Mouse (Mus musculus): Measurements from ENCODE around the gene Ms4a10. TPM values are rescaled to one million over a fixed set of nuclear protein-coding genes. Genes with fewer than 3 reads are reported as not detected.

The Ms4a10 gene
- total RNA-seq, 2 experiments from 2014 or later = not detected

DNA sequence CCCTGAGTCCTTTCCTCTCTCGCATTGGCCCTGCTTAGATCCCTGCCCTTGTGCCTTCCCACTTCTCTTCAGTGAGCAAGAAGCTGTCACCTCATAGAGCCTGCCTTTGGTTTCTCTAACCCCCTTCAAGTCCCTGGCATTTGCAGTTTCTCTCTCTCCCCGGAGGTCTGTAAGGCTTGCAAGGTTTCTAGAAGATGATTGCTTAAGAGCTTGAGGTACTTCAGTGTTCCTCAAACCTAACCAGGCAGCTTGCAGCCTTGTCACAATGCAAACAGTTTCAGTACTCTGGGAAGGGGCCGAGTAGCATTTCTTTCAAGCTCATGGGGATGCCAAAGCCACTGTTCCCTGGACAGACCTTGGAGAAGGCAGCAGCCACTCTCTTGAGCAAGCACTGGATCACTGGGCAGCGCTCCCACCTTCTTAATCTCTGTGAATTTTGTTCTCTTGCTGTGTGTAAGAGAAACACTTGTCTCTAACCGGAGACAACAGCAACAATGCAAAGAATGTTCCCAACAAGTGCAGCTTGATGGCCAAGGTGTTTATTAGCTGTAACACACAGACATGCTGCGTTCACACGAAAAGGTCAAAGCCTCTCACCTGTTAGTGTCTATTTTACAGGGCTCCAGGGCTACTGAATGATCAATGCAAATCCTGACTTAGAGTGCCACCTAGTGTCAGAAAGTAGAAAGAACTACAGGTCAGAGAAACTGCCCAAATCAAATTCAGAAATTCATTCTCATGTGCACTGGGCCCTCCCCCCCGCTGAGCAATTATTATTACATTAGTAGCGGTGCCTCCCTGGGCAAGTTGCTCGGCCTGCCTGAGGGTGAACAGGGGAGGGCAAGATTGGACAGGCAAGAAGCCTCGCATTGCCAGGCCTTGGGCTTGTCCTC lies 15.1 kb downstream of the Ms4a10 start:
- DNase-seq (ENCODE audit: low spot score in 2 of 2) = peak; percentile 28 to 54

DNA sequence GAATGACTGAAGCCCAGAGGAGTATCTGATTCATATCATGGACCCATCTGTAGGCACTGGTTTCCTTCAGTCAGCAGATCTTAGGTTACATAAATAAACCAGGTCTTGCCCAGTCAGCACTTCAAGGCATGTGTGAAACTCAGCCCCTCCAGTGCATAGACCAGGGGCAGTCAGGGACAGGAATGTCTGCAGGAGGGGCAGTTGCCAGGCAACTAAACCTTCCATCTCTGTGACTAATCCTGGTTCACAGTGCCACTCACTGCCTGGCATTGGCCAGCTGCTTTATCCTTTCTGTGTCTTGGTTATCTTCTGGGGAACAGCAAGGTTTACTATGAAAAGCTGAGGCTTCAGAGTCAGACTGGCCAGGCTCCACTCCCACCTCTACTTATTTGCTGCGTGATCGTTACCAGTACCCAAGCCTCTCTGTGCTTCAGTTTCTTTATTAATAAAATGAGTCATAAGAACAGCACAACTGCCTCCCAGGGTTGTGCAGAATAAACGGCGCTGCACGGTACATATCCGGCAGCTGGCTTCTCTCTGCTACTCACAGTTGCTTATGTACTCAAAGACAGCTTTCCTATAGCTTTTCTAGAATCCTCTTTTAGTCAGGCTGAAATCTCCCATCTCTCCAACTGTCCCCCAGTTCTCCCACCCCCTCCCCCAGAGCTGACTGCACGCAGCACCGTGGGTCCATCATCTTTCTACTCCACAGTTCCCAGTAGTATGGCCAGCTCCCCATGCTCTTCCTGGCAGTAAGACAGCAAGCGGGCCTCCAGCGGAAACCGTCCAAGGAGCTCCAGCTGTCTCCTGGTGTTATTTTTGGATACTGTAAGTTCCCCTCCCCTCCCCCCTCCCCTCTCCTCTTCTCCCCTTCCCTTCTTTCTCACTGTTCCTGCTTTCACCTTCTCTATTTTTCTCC lies 22.2 kb downstream of the Ms4a10 start:
- peak in 1 of 2 experiments; percentile 17 for DNase-seq (ENCODE audit: low spot score in 2 of 2)

DNA sequence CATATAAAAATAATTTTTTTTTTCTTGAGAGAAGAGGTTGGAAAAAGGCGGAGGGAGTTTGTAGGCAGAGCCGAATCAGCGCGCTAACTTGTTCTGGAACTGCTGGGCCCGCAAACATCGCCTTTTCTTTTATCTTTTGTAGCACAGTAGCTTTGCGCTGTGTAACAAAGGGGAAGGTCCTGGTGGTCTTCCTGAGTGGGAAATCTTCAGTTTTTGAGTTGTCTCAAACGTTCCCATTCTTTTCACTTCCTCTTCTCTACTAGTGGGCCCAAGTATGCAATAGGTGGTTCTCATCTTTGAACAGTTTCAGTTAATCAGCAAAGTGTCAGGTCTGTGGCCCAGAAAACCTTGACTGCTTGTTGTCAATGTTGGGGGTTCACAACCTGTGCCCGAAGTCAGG lies 24.9 kb downstream of the Ms4a10 start:
- DNase-seq (ENCODE audit: low spot score in 2 of 2) = no peak

DNA sequence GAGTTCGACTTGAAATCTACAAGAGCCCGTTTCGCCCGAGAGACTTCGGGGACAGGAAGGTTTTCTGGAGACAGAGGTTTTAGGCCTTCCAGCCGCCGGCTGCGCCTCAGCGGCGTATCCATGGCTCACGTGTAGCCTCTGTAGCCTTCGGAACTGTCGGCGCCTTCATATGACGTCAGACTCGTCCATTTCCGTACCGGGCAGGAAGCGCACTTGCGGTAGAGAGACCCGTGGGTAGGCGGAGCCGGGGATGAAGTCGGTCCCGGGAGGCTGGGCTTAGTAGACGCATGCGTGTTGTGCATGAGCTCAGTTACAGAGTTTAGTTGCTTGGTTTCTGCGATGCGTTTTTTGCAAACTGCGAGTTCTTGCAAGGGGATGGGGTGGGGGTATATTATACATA lies 25.4 kb downstream of the Ms4a10 start, which contains the start of gene Ccdc86:
Ccdc86 (minus strand) TSS at position 155 of the 400 bp plus-strand sequence.
- peak; percentile 95 to 96 for DNase-seq (ENCODE audit: low spot score in 2 of 2)

DNA sequence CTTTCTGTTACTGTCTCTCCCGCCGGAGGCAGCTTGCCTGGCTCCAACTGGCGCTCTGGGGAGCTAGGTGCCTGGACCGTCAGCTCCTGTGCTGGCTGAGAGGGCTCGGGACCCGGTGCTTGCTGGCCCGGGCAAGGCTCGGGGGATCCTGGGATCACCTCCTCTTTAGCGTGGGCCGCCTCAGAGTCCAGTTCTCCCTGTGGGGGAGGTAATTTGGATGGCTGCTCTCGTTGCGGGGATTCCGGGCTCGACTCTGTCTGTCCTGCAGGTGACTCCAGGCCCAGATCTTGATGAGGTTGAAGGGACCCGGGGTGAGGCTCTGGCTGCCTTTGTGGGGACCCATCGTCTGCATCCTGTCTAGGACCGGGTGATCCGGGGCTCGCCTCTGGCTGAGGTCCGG lies 26.1 kb downstream of the Ms4a10 start:
- peak; percentile 21 to 33 for DNase-seq (ENCODE audit: low spot score in 2 of 2)

DNA sequence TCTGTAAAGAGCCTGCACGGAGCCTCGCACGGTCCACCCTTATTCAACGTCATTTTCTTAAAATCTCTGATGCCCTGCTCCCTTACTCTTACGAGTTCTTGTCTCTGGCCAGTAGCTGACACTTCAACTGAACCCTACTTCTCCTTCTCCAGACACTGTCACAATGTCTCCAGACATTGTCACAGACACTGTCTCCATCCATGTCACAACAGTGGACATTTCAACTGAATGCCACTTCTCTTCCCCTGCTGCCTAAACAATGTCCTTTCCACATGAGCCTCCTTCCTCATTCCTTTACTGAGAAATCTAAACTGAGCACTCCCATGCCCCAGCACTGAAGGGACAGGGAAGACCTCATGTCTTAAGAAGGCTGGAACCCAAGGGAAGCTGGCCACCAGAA lies 27.3 kb downstream of the Ms4a10 start:
- no peak for DNase-seq (ENCODE audit: low spot score in 2 of 2)

DNA sequence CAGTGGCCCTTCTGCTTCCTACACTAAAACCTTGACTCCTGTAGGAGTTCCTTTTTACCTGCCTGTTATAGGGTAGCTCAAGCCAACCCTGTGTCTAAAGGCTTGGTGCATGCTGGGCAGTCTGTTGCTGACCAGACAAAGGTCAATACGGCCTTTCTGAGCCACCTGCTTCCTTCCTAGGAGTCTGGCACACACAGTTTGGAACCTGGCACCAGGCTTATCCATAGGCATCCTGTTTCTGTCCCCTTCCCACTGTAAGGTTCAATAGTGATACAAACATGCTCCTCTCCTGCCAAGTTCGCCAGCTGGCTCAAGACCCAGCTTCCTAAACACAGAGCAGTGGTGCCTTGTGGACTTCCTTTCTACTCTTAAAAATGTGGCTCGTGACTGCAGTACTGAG lies 28.0 kb downstream of the Ms4a10 start:
- DNase-seq (ENCODE audit: low spot score in 2 of 2) = no peak

DNA sequence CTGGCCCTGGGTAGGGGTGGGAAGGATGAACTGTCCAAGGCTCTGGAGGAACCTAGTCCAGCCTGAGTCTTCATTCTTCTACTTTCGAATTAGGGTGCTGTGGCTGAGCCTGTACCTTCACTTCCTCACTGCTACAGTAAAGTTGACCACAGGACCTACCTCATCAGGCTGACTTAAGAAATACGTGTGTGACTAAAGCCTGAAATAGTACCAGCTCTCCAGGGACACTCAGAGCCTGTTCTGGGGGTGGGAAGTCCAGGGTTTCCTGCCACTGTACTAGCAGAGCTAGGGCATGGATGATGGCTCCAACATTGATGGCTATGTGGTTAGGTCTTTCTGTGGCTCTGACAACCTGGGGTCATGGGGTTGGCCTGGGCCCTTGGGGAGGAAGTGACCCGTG lies 30.5 kb downstream of the Ms4a10 start:
- no peak for DNase-seq (ENCODE audit: low spot score in 2 of 2)

DNA sequence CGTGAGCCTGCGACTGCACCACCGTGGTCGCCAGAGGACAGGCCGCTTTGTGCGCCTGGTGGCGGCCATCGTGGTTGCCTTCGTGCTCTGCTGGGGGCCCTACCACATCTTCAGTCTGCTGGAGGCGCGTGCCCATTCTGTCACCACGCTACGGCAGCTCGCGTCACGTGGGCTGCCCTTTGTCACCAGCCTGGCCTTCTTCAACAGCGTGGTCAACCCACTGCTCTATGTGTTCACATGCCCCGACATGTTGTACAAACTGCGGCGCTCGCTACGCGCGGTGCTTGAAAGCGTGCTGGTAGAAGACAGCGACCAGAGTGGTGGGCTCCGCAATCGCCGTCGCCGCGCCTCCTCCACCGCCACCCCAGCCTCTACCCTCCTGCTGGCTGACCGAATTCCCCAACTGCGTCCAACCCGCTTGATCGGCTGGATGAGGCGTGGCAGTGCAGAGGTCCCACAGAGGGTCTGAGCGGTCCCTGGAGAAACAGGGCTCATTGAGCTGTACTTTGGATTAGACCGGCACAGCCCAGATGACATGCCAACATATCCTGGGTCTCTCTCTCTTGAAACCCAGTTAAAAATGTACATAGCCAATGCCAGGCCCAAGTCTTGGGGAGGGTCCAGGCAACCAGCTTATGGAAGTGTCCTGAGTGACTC lies 33.5 kb downstream of the Ms4a10 start:
- peak; percentile 34 to 51 for DNase-seq (ENCODE audit: low spot score in 2 of 2)

DNA sequence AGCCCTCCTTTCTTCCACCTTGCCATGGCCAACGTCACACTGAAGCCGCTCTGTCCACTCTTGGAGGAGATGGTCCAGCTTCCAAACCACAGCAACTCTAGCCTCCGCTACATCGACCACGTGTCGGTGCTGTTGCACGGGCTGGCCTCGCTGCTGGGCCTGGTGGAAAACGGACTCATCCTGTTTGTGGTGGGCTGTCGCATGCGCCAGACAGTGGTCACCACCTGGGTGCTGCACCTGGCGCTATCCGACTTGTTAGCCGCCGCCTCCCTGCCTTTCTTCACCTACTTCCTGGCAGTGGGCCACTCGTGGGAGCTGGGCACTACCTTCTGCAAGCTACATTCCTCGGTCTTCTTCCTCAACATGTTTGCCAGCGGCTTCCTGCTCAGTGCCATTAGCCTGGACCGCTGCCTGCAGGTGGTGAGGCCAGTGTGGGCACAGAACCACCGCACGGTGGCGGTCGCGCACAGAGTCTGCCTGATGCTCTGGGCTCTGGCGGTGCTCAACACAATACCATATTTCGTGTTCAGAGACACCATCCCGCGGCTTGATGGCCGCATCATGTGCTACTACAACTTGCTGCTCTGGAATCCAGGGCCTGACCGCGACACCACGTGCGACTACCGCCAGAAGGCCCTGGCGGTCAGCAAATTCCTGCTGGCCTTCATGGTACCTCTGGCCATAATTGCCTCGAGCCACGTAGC lies 34.2 kb downstream of the Ms4a10 start:
- peak; percentile 72 to 85 for DNase-seq (ENCODE audit: low spot score in 2 of 2)

DNA sequence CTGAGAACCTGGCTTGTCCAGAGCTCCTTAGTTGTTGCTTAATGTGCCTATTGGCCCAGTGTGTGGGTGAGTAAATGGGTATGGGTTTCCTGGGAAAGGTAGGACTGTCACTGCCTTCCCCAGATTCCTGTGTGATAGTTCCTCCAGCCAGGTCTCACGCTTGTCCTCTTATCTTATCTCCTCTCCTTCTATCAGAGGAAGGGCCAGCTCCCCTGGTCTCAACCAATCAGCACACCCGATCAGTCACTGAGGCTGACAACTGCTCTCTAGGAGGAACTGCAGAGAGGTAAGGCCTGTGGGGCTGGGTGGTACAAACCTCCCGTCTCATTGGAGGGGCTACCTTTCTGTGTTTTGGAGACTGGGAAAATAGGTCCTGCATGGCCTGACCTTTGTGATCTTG lies 35.7 kb downstream of the Ms4a10 start:
- no peak for DNase-seq (ENCODE audit: low spot score in 2 of 2)

DNA sequence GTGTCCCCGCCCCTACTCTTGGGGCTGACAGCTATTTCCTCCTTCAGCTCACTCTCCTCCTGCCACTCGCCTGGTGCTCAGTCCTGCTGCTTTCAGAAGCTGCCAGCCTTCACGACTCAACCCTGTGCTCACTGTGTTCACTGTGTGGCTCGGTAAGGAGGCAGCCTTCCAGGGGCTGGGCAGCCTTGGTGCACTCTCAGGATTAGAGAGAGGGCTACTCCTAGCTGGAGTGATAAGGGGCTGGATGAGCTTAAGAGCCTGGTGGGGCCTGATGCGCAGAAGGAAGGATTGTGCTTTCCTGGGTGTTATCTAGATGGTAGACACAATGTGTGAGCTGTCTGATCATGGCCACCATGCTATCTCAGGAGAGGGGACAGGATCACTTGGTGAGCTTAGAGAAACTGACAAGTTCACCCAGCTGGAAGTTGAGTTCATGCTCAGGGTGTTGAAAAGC lies 37.3 kb downstream of the Ms4a10 start, which contains the start of gene Ptgdr2:
Ptgdr2 (plus strand) TSS at position 51 of the 454 bp plus-strand sequence.
- DNase-seq (ENCODE audit: low spot score in 2 of 2) = no peak

DNA sequence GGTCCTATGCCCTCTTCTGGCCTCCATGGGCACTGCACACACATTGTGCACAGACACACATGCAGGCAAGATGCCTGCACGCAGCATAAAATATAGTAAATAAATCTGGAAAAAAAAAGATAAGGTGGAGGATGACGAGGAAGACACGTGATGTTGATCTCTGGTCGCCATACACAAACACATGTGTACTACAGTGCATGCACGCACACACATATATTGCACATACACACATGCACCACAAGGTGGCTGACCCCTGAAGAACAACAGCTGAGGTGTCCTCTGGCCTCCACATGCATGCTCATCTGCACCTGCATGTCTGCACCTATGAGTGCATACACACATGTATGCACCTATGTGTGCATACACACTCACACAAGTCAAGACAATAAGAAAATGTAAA lies 38.4 kb downstream of the Ms4a10 start:
- no peak for DNase-seq (ENCODE audit: low spot score in 2 of 2)

DNA sequence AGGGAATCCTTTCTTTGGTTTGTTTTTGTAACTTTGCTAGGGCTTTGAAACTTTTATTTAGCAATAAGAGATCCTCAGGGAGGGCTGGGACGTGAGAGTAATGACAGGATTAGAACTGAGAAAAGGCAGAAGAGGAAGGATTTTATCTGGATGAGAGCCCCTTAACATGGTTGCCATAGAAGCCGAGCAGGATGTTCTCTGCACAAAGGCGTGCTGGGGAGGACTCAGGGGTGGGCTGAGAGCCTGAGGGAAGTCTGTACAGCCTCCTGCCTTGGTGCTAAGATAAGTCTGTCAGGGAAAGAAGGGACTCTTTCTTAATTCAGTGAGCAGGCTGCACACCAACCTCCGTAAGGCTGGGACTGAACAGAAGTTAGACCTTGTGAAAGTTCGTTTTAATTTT lies 39.4 kb downstream of the Ms4a10 start:
- no peak for DNase-seq (ENCODE audit: low spot score in 2 of 2)

DNA sequence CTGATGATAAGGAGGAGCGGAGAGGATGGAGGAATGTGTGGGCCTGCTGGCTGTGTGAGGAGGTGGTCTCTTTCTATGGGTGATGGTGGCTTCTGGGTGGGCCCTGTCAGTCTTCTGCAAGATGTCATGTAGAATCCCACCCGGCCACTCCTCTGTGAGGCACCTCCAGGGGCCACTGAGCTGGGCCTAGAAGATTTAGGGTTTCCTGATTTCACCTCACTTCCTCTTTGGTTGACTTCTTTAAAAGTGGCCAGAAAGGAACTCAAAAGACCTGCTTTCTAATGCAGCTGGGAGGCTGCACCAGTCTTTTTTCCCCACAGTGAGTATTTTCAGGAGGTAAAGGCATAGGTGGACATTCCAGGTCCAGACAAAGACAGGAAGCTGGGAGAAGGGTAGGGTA lies 43.8 kb downstream of the Ms4a10 start:
- no peak for DNase-seq (ENCODE audit: low spot score in 2 of 2)

DNA sequence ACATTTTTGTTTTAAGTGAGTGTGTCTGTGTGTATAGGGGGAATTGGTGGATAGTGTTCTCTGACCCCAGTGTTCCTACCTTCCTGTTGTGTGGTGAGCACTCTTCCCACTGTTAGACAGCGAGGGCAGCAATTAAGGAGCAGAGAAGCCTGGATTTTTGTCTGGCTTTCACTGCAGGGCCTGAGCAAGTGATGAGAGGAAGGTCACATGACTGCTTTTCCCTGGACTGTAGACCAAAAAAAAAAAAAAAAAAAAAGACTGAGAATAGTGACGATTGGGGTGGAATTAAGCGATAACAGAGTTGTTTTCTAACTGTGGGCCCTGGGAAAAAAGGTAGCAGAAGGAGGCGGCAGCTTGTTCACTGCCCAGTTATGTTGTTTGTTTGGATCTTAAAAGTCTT lies 47.8 kb downstream of the Ms4a10 start:
- no peak for DNase-seq (ENCODE audit: low spot score in 2 of 2)

DNA sequence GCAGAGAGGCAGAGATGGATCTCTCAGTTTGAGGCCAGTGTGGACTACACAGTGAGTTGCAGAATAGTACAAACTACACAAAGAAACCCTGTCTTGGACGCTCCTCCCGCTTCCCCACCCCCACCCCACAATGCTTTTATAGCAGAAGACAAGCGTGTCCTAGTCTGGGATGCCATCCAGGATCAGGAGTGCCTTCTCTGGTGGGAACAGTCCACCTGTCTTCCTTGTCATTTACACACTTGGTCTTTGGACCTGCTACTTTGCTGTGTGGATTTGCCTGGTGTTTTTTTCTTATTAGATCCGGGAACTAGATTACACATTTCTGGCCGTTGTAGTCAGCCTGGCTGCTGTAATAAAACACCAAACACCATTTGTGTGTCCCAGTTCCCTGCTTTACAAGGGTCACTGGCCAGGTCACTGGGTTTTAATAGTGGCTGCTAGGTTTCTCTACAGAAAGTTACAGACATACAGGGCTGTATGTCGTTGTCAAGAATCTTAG lies 48.3 kb downstream of the Ms4a10 start:
- no peak for DNase-seq (ENCODE audit: low spot score in 2 of 2)

DNA sequence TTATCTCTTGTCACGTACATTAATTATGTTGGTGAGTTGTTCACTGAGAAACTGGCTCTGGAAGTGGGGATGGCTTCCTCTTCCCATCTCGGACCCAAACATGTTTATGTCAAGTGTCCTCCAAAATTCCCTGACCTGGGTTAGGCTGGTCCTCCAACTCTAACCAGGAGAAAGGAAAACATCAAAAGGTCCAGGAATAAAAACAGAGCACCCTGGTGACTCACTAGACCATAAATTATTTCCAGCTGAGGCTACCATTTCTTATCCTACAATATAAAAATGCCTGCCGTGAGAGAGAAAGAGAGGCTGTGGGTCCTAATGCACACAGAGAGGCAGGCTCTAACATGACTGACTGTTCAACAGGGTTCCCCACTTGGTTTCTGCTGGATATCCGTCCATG lies 50.2 kb downstream of the Ms4a10 start:
- DNase-seq (ENCODE audit: low spot score in 2 of 2) = no peak

DNA sequence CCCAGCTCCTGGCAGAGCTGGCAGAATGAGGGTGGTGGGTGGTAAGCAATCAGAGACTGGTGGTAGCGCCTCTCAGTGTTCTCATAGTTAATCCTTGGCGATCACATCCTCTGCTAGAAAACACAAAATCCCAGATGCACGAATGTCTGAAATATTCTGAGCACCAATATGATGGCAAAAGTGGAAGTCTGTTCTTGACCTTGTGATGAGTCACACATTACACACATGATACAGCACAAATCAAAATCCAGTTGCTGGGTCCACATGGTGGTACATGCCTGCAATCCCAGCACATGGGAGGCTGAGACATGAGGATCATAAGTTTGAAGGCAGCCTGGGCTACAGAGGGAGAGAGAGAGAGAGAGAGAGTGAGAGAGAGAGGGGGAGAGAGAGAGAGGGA lies 53.4 kb downstream of the Ms4a10 start:
- no peak for DNase-seq (ENCODE audit: low spot score in 2 of 2)

DNA sequence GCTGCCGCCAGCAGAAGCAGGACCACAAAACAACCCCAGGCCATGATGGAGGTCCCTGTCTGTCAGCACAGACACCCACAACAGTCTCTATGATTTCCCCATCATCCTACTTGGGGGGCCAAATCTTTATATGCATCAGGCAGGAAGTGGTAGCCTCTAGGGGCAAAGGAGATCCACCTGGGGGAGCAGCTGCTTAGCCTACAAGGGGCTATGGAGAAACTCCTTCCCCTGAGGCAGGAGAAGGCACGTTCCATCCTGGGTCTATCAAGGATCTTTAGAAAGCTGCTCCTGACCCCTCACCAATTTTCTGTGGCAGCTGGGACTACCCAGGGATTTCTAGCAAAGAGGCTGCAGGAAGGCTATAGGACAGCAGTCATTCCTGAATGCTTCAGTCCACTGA lies 53.9 kb downstream of the Ms4a10 start, which contains the start of gene Zp1:
Zp1 (minus strand) TSS at position 101 of the 400 bp plus-strand sequence.
- DNase-seq (ENCODE audit: low spot score in 2 of 2) = no peak

All from layer of hippocampus, postnatal 10 days (tissue).